ENCODE assay signal across 28 mouse cellular contexts in the genomic region with DNA sequence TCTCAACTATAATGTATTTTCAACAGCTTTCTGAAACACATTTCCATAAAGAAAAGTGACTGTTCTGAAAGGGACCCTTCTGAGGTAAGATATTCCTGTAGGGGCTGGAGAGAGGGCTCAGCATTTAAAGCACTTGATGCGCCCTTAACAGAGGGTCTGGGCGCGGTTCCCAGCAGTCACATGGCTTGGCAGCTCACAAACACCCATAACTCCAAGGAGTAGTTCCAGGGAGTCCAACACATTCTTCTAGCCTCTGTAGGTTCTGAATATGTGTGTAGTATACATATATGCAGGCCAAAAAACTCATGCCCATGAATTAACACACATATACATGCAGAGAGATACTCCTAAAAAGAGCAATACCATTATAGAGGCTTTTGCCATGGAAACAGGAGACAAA.
DNase-seq lines count a peak whose midpoint lies in the region; ATAC-seq and TF ChIP-seq lines count a peak whose summit lies in the region.
"Had no signal": no experiment of that assay in that cellular context is flagged by ENCODE, and none has a peak within 500 bp of the region (broad histone marks: within the 10 kb centered on the region; RNA-seq: fewer than 3 reads in every experiment).

No protein-coding gene starts in this region.

- WGBS in forebrain, embryonic 13.5 days, result 90% methylated on average over 3 of the region's 3 CpGs
- WGBS in forebrain, embryonic 14.5 days, result 79% methylated on average over 3 of the region's 3 CpGs
- 68% methylated on average over 3 of the region's 3 CpGs for WGBS in forebrain, postnatal 0 days
- 96% methylated on average over 3 of the region's 3 CpGs for WGBS in forebrain, embryonic 10.5 days
- 83% methylated on average over 3 of the region's 3 CpGs for WGBS in midbrain, postnatal 0 days
- WGBS in midbrain, embryonic 10.5 days, result 94% methylated on average over 3 of the region's 3 CpGs

- no peak overlapping the region for H3K27ac ChIP-seq in forebrain, embryonic 13.5 days
- no peak overlapping the region for H3K27ac ChIP-seq in forebrain, embryonic 14.5 days (ENCODE audit: low read depth, low read length)
- no peak overlapping the region for H3K27ac ChIP-seq in forebrain, postnatal 0 days (ENCODE audit: low read depth, low read length)
- H3K27ac ChIP-seq in forebrain, embryonic 10.5 days, result no peak overlapping the region
- H3K27ac ChIP-seq in midbrain, postnatal 0 days (ENCODE audit: low read depth, low read length), result no peak overlapping the region
- no peak overlapping the region for H3K27ac ChIP-seq in midbrain, embryonic 10.5 days (replicated peaks)
- H3K27ac ChIP-seq: embryonic facial prominence, embryonic 10.5 days; embryonic facial prominence, embryonic 13.5 days; gastrocnemius, adult 2 months; heart, embryonic 15.5 days; hindbrain, embryonic 12.5 days; hindbrain, embryonic 15.5 days had no signal

- H3K9me3 ChIP-seq in forebrain, embryonic 13.5 days (replicated peaks), result no peaks in the 10 kb centered on the region
- no peaks in the 10 kb centered on the region for H3K9me3 ChIP-seq in forebrain, embryonic 14.5 days (replicated peaks; ENCODE audit: control insufficient read depth, low read length)
- no peaks in the 10 kb centered on the region for H3K9me3 ChIP-seq in forebrain, postnatal 0 days (ENCODE audit: low read length)
- H3K9me3 ChIP-seq in forebrain, embryonic 10.5 days, result no peaks in the 10 kb centered on the region
- H3K9me3 ChIP-seq in midbrain, postnatal 0 days (ENCODE audit: low read length), result no peaks in the 10 kb centered on the region
- H3K9me3 ChIP-seq in midbrain, embryonic 10.5 days (replicated peaks), result 0 out of 2 replicates have a peak, but pooled peaks cover 4% of the 10 kb centered on the region
- H3K9me3 ChIP-seq: embryonic facial prominence, embryonic 10.5 days; embryonic facial prominence, embryonic 13.5 days; heart, embryonic 15.5 days; hindbrain, embryonic 12.5 days; hindbrain, embryonic 15.5 days had no signal

- ATAC-seq in forebrain, embryonic 13.5 days, result peak; percentile 41; the same call in 1 of the 2 replicates
- no peak for ATAC-seq in forebrain, embryonic 14.5 days
- ATAC-seq in forebrain, postnatal 0 days, result peak; percentile 65
- ATAC-seq in midbrain, postnatal 0 days (ENCODE audit: low FRiP score), result no peak
- ATAC-seq: activated CD4-positive, CD25-positive, alpha-beta regulatory T cell, adult 4 months; CD4-positive, CD25-positive, alpha-beta regulatory T cell, adult 4 months; intestine, postnatal 0 days had no signal

- no peak overlapping the region for H3K4me2 ChIP-seq in forebrain, embryonic 13.5 days
- H3K4me2 ChIP-seq in forebrain, embryonic 14.5 days (ENCODE audit: low read length), result no peak overlapping the region
- no peak overlapping the region for H3K4me2 ChIP-seq in forebrain, postnatal 0 days (ENCODE audit: low read depth)
- no peak overlapping the region for H3K4me2 ChIP-seq in midbrain, postnatal 0 days (ENCODE audit: low read depth, low read length, poor library complexity, severe bottlenecking)
- H3K4me2 ChIP-seq: embryonic facial prominence, embryonic 13.5 days; heart, embryonic 12.5 days; heart, embryonic 15.5 days; hindbrain, embryonic 12.5 days; hindbrain, embryonic 15.5 days had no signal

- no peak overlapping the region for H3K4me3 ChIP-seq in forebrain, embryonic 13.5 days
- H3K4me3 ChIP-seq in forebrain, embryonic 14.5 days (ENCODE audit: low read depth, low read length), result no peak overlapping the region
- H3K4me3 ChIP-seq in forebrain, postnatal 0 days (ENCODE audit: low read depth, low read length), result no peak overlapping the region
- no peak overlapping the region for H3K4me3 ChIP-seq in forebrain, embryonic 10.5 days
- no peak overlapping the region for H3K4me3 ChIP-seq in midbrain, postnatal 0 days (ENCODE audit: low read depth, low read length)
- no peak overlapping the region for H3K4me3 ChIP-seq in midbrain, embryonic 10.5 days
- H3K4me3 ChIP-seq: embryonic facial prominence, embryonic 10.5 days; embryonic facial prominence, embryonic 13.5 days; erythroblast, embryonic 14.5 days; gastrocnemius, adult 2 months; heart, embryonic 12.5 days; heart, embryonic 15.5 days; hindbrain, embryonic 12.5 days; hindbrain, embryonic 15.5 days had no signal

- no peak for TF ChIP-seq CTCF in forebrain, postnatal 0 days (IDR thresholded peaks at IDR 0.05; ENCODE audit: low read depth)
- no peak for TF ChIP-seq CTCF in midbrain, postnatal 0 days (IDR thresholded peaks at IDR 0.05)
- TF ChIP-seq CTCF in brain, embryonic 14.5 days (IDR thresholded peaks at IDR 0.05; ENCODE audit: borderline replicate concordance, extremely low read depth, insufficient read depth, insufficient read length), result no peak

- no peaks in the 10 kb centered on the region for H3K27me3 ChIP-seq in forebrain, embryonic 13.5 days
- H3K27me3 ChIP-seq in forebrain, embryonic 14.5 days (replicated peaks; ENCODE audit: control insufficient read depth, insufficient read depth, low read length), result no peaks in the 10 kb centered on the region
- H3K27me3 ChIP-seq in forebrain, postnatal 0 days (ENCODE audit: insufficient read depth, low read length), result no peaks in the 10 kb centered on the region
- H3K27me3 ChIP-seq in forebrain, embryonic 10.5 days (ENCODE audit: poor library complexity, severe bottlenecking), result no peaks in the 10 kb centered on the region
- H3K27me3 ChIP-seq in midbrain, postnatal 0 days (ENCODE audit: insufficient read depth, low read length), result no peaks in the 10 kb centered on the region
- no peaks in the 10 kb centered on the region for H3K27me3 ChIP-seq in midbrain, embryonic 10.5 days (ENCODE audit: low read depth, poor library complexity, severe bottlenecking)
- H3K27me3 ChIP-seq: embryonic facial prominence, embryonic 13.5 days; heart, embryonic 12.5 days; heart, embryonic 15.5 days; hindbrain, embryonic 12.5 days; hindbrain, embryonic 15.5 days had no signal

- no peak for TF ChIP-seq POLR2A in brain, embryonic 14.5 days (IDR thresholded peaks at IDR 0.05; ENCODE audit: borderline replicate concordance, extremely low read depth, insufficient read depth, insufficient read length, poor library complexity, severe bottlenecking)

- no peaks in the 10 kb centered on the region for H3K36me3 ChIP-seq in forebrain, embryonic 13.5 days (ENCODE audit: poor library complexity, severe bottlenecking)
- no peaks in the 10 kb centered on the region for H3K36me3 ChIP-seq in forebrain, embryonic 14.5 days (ENCODE audit: control insufficient read depth, insufficient read depth, low read length)
- H3K36me3 ChIP-seq in forebrain, postnatal 0 days (ENCODE audit: insufficient read depth), result no peaks in the 10 kb centered on the region
- H3K36me3 ChIP-seq in forebrain, embryonic 10.5 days (replicated peaks), result no peaks in the 10 kb centered on the region
- no peaks in the 10 kb centered on the region for H3K36me3 ChIP-seq in midbrain, postnatal 0 days (ENCODE audit: insufficient read depth, low read length)
- H3K36me3 ChIP-seq in midbrain, embryonic 10.5 days, result no peaks in the 10 kb centered on the region
- H3K36me3 ChIP-seq: embryonic facial prominence, embryonic 10.5 days; embryonic facial prominence, embryonic 13.5 days; heart, embryonic 12.5 days; heart, embryonic 15.5 days; hindbrain, embryonic 12.5 days; hindbrain, embryonic 15.5 days had no signal

- H3K4me1 ChIP-seq in forebrain, embryonic 13.5 days, result no peaks in the 10 kb centered on the region
- no peaks in the 10 kb centered on the region for H3K4me1 ChIP-seq in forebrain, embryonic 14.5 days (ENCODE audit: control insufficient read depth, insufficient read depth, low read length)
- H3K4me1 ChIP-seq in forebrain, postnatal 0 days (ENCODE audit: insufficient read depth), result no peaks in the 10 kb centered on the region
- no peaks in the 10 kb centered on the region for H3K4me1 ChIP-seq in forebrain, embryonic 10.5 days
- H3K4me1 ChIP-seq in midbrain, postnatal 0 days (ENCODE audit: insufficient read depth, low read length), result no peaks in the 10 kb centered on the region
- H3K4me1 ChIP-seq in midbrain, embryonic 10.5 days, result no peaks in the 10 kb centered on the region
- H3K4me1 ChIP-seq: embryonic facial prominence, embryonic 10.5 days; heart, embryonic 12.5 days; heart, embryonic 15.5 days; hindbrain, embryonic 12.5 days; hindbrain, embryonic 15.5 days had no signal

- DNase-seq in forebrain, embryonic 14.5 days (ENCODE audit: low spot score), result no peak
- DNase-seq in forebrain, postnatal 0 days, result peak; percentile 57
- DNase-seq in forebrain, embryonic 10.5 days (ENCODE audit: extremely low spot score, low spot score), result no peak
- DNase-seq in midbrain, postnatal 0 days (ENCODE audit: low spot score), result peak; percentile 12
- no peak for DNase-seq in midbrain, embryonic 10.5 days (ENCODE audit: low spot score)
- peak; percentile 62 for DNase-seq in brain, embryonic 14.5 days (ENCODE audit: low read depth)
- DNase-seq: adrenal gland, adult 8-10 months; adrenal gland, postnatal 25 days; cerebellum, adult 18-20 months; cerebellum, adult 9-10 months; cerebellum, postnatal 36 days; embryo, embryonic 11 days; gastrocnemius, adult 2 months; gastrocnemius, postnatal 14 days; heart, adult 11 months; heart, postnatal 4 days; kidney, adult 2 months had no signal

- no peak overlapping the region for H3K9ac ChIP-seq in forebrain, embryonic 13.5 days
- no peak overlapping the region for H3K9ac ChIP-seq in forebrain, embryonic 14.5 days (ENCODE audit: low read length)
- H3K9ac ChIP-seq in forebrain, postnatal 0 days, result no peak overlapping the region
- no peak overlapping the region for H3K9ac ChIP-seq in midbrain, postnatal 0 days (replicated peaks; ENCODE audit: low read length, poor library complexity, severe bottlenecking)
- H3K9ac ChIP-seq: embryonic facial prominence, embryonic 13.5 days; heart, embryonic 12.5 days; heart, embryonic 15.5 days; hindbrain, embryonic 12.5 days; hindbrain, embryonic 15.5 days had no signal

Comparison
In these comparisons a context has a peak if more than half of its experiments do, and no peak if none do; other contexts are left out.
1. ATAC-seq: peak in forebrain, embryonic 13.5 days (single experiment) and forebrain, postnatal 0 days (single experiment); none in forebrain, embryonic 14.5 days (single experiment) and midbrain, postnatal 0 days (single experiment).
2. DNase-seq: peak in forebrain, postnatal 0 days (single experiment), midbrain, postnatal 0 days (single experiment) and brain, embryonic 14.5 days (single experiment); none in forebrain, embryonic 14.5 days (single experiment), forebrain, embryonic 10.5 days (single experiment) and midbrain, embryonic 10.5 days (single experiment).